Mouse (Mus musculus) midbrain, embryonic 16.5 days (tissue): Measurements from ENCODE around the gene Ltk. TPM values are rescaled to one million over a fixed set of nuclear protein-coding genes. Genes with fewer than 3 reads are reported as not detected.

ENCODE experiments used
- ATAC-seq: fragments of 200-750 bp; cut with Nextera tagmentation; 2 replicates; pipeline ENCODE4 v1.8.0; 2017; ENCODE audit warnings: moderate TSS enrichment
- H3K27ac ChIP-seq: fragments of 300-500 bp; sonication (generic); 2 replicates; pipeline ENCODE4 v1.5.1; 2014; ENCODE audit warnings: mild to moderate bottlenecking, low read length, mixed read lengths
- H3K27me3 ChIP-seq: fragments of 300-500 bp; sonication (generic); 2 replicates; pipeline ENCODE4 v1.6.1; 2014; ENCODE audit warnings: low read depth, low read length, mixed read lengths; ENCODE audit not compliant: control insufficient read depth, insufficient read depth
- H3K36me3 ChIP-seq: fragments of 300-500 bp; sonication (generic); 2 replicates; pipeline ENCODE4 v1.6.1; 2014; ENCODE audit warnings: mild to moderate bottlenecking, low read length, moderate library complexity, mixed read lengths; ENCODE audit not compliant: control insufficient read depth, insufficient read depth
- H3K4me1 ChIP-seq: fragments of 300-500 bp; sonication (generic); 2 replicates; pipeline ENCODE4 v1.6.1; 2014; ENCODE audit warnings: mild to moderate bottlenecking, low read length, mixed read lengths; ENCODE audit not compliant: control insufficient read depth, insufficient read depth
- H3K4me2 ChIP-seq: fragments of 300-500 bp; sonication (generic); 2 replicates; pipeline ENCODE4 v1.6.1; 2014; ENCODE audit warnings: mild to moderate bottlenecking, low read length, mixed read lengths
- H3K4me3 ChIP-seq: fragments of 300-500 bp; sonication (generic); 2 replicates; pipeline ENCODE4 v1.5.1; 2014; ENCODE audit warnings: low read depth, mild to moderate bottlenecking, low read length, moderate library complexity, mixed read lengths
- H3K9ac ChIP-seq: fragments of 300-500 bp; sonication (generic); 2 replicates; pipeline ENCODE4 v1.6.1; 2014; ENCODE audit warnings: low read depth, low read length, mixed read lengths
- H3K9me3 ChIP-seq: fragments of 300-500 bp; sonication (generic); replicated peaks from 2 replicates; pipeline ENCODE4 v1.6.1; 2014; ENCODE audit warnings: mild to moderate bottlenecking, low read length, mixed read lengths; ENCODE audit not compliant: control insufficient read depth, poor library complexity, severe bottlenecking
- WGBS: fragments of 180-500 bp; shearing (Covaris S2); extraction: QIAGEN DNeasy Blood & Tissue Kit; methylation state at CpG from one replicate; pipeline ENCODE4 v1.1.7; 2014; 5-methylcytosine and 5-hydroxymethylcytosine counted together
- polyA plus RNA-seq: library from polyadenylated mRNA; unstranded; fragments of >200 nt; fragmentation: Nextera tagmentation; extraction: Ambion mirVana; gene quantifications from 2 replicates; pipeline ENCODE4 v1.2.1, GENCODE M21; 2015

Gene Ltk
- polyA plus RNA-seq, 1 experiment from 2014 or later = 2.7 TPM

DNA sequence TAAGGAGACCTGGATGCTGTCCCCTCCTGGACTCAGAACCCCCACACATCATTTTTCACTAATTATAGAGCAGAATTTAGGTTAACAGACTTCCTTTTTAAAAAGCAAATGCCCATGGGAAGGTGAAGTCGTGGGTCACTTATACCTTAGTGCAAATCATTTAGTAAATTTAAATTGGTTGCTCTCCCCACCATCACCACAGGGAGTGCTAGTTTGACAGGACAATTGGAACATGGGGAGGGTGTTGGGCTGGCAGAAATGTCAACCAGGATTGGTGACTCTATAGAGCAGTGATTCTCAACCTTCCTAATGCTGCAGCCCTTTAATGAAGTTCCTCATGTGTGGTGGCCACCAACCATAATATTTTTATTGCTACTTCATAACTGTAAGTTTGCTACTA, 14.9 kb downstream of the Ltk start:
- Histone ChIP-seq H3K9me3 (no peaks in the 10 kb centered on the region), H3K4me1 (peaks cover 22% of the 10 kb centered on the region), H3K4me3 (no peak overlapping the region), H3K27me3 (peaks cover 33% of the 10 kb centered on the region), H3K27ac (no peak overlapping the region), H3K36me3 (no peaks in the 10 kb centered on the region), H3K4me2 (no peak overlapping the region), H3K9ac (no peak overlapping the region)
- WGBS = 12% methylated on average over 1 of the region's 1 CpGs
- no peak for ATAC-seq

DNA sequence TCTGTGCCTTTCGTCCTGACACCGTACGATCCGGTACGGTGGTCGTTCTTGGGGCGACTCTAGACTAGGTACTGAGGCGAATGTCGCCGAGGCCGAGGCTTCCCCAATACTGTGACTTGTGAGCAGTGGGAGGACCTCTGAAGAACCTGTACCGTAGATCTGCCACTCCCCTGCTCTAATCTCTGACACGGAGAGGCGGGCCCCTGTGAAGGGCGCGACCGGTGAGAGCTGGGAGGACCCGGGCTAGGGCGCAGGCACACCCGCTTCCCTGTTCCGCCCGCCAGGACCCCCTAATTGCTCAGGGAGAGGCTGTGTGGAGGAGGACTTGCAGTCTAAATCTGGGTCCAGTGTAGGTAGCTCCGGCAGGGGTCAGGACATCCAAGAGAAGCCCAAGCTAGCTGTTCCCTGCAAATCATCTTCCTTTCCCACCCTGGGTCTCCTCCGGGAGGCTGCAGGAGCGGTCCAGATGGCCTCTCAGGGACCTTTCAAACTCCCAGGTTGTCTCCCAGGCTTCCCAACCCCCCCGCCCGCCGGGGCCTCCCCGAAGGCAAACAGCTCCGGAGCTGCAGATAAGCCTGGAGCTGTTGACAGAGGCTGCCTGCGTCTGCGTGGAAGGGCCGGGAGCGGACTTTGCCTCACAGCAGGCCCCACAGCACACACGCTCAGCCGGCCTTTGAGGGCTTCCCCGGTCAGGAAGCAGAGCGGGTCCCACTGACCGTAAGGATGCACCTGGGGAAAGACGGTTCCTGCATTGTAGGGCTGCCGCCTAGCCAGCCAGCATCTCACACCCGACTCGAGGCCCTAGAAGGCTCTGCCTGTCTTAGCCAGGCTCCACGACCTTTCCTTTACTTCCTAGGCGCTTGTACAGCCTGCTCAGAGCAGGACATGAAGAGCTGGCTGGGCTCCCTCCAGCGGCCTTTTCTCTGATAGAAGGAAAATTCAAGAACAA, 15.8 kb downstream of the Ltk start:
- Histone ChIP-seq H3K36me3 (no peaks in the 10 kb centered on the region), H3K9me3 (no peaks in the 10 kb centered on the region), H3K4me3 (peak overlapping the region; percentile 11; the same call in 1 of the 2 replicates), H3K4me1 (peaks cover 22% of the 10 kb centered on the region), H3K27ac (no peak overlapping the region), H3K27me3 (peaks cover 35% of the 10 kb centered on the region), H3K9ac (no peak overlapping the region), H3K4me2 (peak overlapping the region; percentile 31)
- WGBS = 5% methylated on average over 46 of the region's 46 CpGs
- no peak for ATAC-seq

DNA sequence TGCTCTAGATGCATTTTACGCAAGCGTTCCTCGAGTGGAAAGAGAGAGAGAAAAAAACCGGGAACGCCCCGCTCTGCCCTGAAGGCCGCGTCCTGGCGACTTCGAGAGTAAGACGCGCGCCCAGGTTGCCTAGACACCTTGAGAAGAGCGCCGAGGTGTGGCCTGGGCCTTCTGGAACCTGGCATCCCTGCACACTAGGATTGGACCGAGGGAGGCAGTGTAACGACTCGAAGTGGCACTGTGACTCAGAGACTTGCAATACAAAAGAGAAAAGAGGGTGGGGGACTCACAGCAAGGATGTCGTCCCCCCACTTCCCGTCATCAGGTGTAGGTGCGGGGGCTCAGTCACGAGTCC, 16.4 kb downstream of the Ltk start:
- WGBS = 6% methylated on average over 22 of the region's 22 CpGs

DNA sequence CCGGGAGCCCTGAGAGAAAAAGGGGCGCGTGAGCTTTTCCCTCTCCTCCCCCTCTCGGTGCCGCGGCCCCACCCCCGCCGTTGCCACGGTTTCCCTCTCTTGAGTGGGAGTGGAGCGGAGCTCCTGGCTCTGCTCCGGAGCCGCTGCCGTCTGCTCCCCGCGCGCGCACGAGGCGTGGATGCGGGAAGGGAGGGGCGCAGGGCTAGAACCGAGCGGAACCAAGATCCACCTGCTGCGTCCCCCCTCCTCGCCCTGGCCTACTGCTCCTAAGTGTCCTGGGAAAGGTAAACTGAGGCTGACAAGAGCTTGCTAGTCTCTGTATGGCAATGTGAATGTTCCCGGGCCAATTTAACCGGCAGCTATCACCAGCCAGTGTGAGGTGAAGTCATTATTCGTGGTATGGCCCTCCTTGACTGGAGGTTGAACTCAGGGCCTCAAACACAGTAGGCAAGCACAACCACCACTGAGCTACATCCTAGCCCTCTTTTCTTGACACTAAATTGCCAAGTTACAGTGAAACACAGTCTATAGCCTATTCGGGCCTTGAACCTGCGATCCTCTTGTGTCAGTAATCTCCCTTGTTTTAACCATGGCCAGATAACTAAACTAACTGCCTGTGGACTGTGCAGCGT, 16.9 kb downstream of the Ltk start:
- peak overlapping the region; percentile 90 for H3K4me2 ChIP-seq
- 7% methylated on average over 24 of the region's 31 CpGs for WGBS
- H3K36me3 ChIP-seq = no peaks in the 10 kb centered on the region
- no peak for ATAC-seq
- H3K27me3 ChIP-seq = peaks cover 35% of the 10 kb centered on the region
- H3K27ac ChIP-seq = no peak overlapping the region
- peaks cover 22% of the 10 kb centered on the region for H3K4me1 ChIP-seq
- peak overlapping the region; percentile 55; the same call in 1 of the 2 replicates for H3K9ac ChIP-seq
- H3K4me3 ChIP-seq = peak overlapping the region; percentile 51
- no peaks in the 10 kb centered on the region for H3K9me3 ChIP-seq

More for the DNA sequence above, 16.4 kb downstream of the Ltk start:
- no peaks in the 10 kb centered on the region for H3K36me3 ChIP-seq
- peak overlapping the region; percentile 8; the same call in 1 of the 2 replicates for H3K4me3 ChIP-seq
- H3K27me3 ChIP-seq = peaks cover 35% of the 10 kb centered on the region
- peaks cover 22% of the 10 kb centered on the region for H3K4me1 ChIP-seq
- no peak overlapping the region for H3K27ac ChIP-seq
- ATAC-seq = no peak
- peak overlapping the region; percentile 29; the same call in 1 of the 2 replicates for H3K4me2 ChIP-seq
- no peak overlapping the region for H3K9ac ChIP-seq
- H3K9me3 ChIP-seq = no peaks in the 10 kb centered on the region

DNA sequence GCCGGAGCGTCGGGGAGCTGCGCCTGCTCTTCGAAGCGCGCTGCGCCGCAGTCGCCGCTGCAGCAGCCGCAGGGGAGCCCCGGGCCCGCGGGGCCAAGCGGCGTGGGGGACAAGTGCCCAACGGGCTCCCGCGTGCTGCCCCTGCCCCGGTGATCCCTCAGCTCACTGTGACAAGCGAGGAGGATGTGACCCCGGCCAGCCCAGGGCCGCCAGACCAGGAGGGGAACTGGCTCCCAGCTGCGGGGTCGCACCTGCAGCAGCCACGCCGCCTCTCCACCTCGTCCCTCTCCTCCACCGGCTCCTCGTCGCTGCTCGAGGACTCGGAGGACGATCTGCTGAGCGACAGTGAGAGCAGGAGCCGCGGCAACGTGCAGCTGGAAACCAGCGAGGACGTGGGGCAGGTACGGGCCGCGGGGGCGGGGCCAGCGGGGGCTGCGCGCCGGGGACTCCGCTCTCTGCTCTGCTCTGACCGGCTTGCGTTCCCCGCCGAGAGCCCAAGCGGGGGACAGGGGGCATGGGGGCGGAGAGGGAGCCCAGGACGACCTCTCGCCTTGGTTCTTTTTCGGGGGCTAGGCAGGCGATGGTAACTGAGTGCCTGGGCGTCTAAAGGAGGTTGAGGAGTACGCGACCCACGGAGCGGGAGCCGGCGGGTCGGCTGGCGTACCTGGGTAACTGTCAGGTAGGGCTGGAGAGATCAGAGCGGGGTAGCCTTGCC, 17.6 kb downstream of the Ltk start:
- peak overlapping the region; percentile 55 for H3K9ac ChIP-seq
- H3K27ac ChIP-seq = no peak overlapping the region
- peaks cover 35% of the 10 kb centered on the region for H3K27me3 ChIP-seq
- peak overlapping the region; percentile 90 for H3K4me2 ChIP-seq
- under 1% methylated on average over 65 of the region's 70 CpGs for WGBS
- H3K4me3 ChIP-seq = peak overlapping the region; percentile 51
- H3K4me1 ChIP-seq = peaks cover 22% of the 10 kb centered on the region
- no peaks in the 10 kb centered on the region for H3K36me3 ChIP-seq
- ATAC-seq = peak; percentile 54
- no peaks in the 10 kb centered on the region for H3K9me3 ChIP-seq

DNA sequence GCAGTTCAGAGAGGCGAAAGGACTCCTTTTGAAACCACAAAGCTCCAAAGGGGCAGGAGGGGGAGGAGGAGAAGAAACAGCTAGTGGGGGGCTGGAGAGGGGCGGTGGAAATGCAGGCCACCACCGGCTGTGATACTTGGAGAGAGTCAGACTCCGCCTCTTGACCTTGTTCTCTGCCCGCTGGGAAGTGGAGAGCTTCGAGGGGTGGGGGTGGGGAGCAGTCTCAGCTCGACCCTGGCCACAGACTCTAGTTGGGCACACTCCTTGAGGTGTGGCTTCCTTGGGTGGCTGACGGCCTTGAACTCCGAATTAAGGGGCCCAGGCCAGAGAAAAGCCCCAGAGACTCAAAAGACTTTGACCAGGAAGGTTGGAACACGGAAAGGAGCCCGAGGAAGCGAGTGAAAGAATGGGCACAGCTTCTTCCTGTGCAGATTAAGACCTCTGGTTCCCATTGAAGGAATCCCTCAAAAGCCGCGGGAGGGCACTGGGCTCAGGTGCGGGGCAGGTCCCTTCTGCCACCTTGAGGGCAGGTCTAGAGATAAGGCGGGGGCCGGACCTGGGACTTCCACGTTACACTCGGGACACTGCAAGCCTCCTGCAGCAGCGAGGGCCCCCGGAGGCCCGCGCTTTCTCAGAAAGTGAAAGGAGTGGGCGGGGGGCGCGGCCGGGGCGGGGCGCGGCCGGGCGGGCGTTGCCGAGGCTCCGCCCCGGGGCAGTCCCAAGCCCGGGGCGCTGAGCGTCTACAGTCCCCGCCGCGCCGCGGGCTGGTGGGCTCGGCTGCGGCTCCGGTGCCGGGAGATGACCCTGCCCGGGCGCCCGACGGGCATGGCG, 18.4 kb downstream of the Ltk start, which contains the start of gene Itpka:
Gene Itpka (plus strand): TSS at position 757 of the 831 bp plus-strand sequence.
- ATAC-seq = peak; percentile 49
- Histone ChIP-seq H3K36me3 (no peaks in the 10 kb centered on the region), H3K4me3 (peak within 1 kb of the TSS; percentile 51), H3K9me3 (no peaks in the 10 kb centered on the region), H3K9ac (peak within 1 kb of the TSS; percentile 55), H3K4me2 (peak within 1 kb of the TSS; percentile 90), H3K4me1 (peaks cover 22% of the 10 kb centered on the region), H3K27me3 (peaks cover 35% of the 10 kb centered on the region), H3K27ac (no peak within 1 kb of the TSS)
- under 1% methylated on average over 53 of the region's 53 CpGs for WGBS

DNA sequence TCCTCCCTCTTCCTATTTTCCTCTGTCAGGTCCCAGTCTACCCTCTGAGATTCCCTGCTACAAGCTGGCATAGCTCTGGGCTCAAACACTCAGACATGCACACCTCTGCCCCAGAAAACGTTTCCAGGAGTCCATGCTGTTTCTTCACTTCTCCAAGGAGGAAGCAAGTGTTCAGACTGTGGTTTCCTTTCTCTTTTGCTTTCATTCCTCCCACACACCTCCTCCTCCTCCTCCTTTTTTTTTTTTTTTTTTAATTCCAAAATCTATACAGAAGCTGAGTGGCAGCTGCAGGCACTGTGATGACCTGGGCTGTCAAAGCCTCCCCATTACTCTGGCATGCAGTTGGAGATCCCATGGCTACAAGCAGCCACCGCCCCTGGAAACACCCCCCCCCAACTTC, 19.7 kb downstream of the Ltk start:
- H3K4me3 ChIP-seq = no peak overlapping the region
- H3K4me2 ChIP-seq = no peak overlapping the region
- H3K9ac ChIP-seq = no peak overlapping the region
- no peaks in the 10 kb centered on the region for H3K9me3 ChIP-seq
- peaks cover 22% of the 10 kb centered on the region for H3K4me1 ChIP-seq
- H3K36me3 ChIP-seq = no peaks in the 10 kb centered on the region
- ATAC-seq = no peak
- no peak overlapping the region for H3K27ac ChIP-seq
- H3K27me3 ChIP-seq = peaks cover 35% of the 10 kb centered on the region
- WGBS = 20% methylated on average over 2 of the region's 2 CpGs

DNA sequence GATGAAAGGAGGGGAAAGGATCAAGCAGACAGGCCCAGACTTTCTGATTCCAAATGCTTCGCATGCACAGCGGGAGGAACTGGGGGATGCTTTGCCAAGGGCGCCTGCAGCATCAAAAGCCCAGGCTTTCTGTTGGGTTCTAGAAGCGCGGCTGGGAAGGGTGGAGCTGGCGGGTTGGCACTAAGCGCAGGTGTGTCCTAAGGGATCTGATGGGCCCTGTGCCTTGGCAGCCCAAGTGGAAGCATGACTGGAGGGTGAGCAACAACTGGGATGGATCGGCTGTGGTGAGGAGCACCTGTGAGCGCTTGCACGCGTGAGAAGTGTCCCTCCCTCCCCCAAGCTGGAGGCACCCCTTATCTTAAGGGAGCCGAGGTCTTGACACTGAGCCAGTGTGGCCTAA, 23.1 kb downstream of the Ltk start:
- no peak for ATAC-seq
- Histone ChIP-seq H3K9me3 (no peaks in the 10 kb centered on the region), H3K9ac (no peak overlapping the region), H3K4me2 (no peak overlapping the region), H3K36me3 (peaks cover 19% of the 10 kb centered on the region), H3K27ac (no peak overlapping the region), H3K4me1 (peaks cover 5% of the 10 kb centered on the region), H3K4me3 (no peak overlapping the region), H3K27me3 (peaks cover 9% of the 10 kb centered on the region; the same call in 1 of the 2 replicates)
- 26% methylated on average over 12 of the region's 12 CpGs for WGBS
